Mouse (Mus musculus): Measurements from ENCODE around the gene Pcbp4. TPM values are rescaled to one million over a fixed set of nuclear protein-coding genes. Genes with fewer than 3 reads are reported as not detected.

Gene Pcbp4
- polyA plus RNA-seq, 1 experiment from 2014 or later = 226 TPM

DNA sequence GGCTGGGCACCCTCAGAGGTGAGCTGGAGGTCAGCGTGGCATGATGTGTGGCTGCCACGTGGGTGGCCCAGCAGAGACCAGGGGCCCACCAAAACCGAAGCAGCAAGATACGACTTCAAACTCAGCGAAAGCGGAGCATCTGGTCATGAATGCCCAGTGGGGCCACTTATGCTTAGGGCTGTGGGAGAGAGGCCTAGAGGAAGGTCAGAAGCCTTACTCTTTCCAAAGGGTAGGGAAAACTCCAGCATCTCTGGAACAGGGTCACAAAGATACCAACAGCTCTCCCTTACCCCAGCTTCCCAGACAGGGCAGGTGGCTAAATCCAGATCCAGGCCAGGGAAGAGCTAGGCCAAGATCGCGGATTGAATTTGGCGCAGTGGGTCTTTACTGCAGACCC is 4.1 kb downstream of the Pcbp4 start:
- Histone ChIP-seq H3K36me3 (ENCODE audit: control insufficient read depth, insufficient read depth, low read length) (peaks cover 26% of the 10 kb centered on the region), H3K4me1 (ENCODE audit: control insufficient read depth, insufficient read depth, low read length) (peaks cover 38% of the 10 kb centered on the region), H3K27me3 (replicated peaks; ENCODE audit: control insufficient read depth, insufficient read depth, low read length) (no peaks in the 10 kb centered on the region), H3K4me2 (ENCODE audit: low read length) (peak overlapping the region; percentile 99), H3K9me3 (replicated peaks; ENCODE audit: control insufficient read depth, low read length) (no peaks in the 10 kb centered on the region), H3K9ac (ENCODE audit: low read length) (peak overlapping the region; percentile 79), H3K4me3 (ENCODE audit: low read depth, low read length) (peak overlapping the region; percentile 70), H3K27ac (ENCODE audit: low read depth, low read length) (peak overlapping the region; percentile 53; the same call in 1 of the 2 replicates)
- ATAC-seq (no peak), DNase-seq (ENCODE audit: low spot score) (no peak)
- WGBS = 45% methylated on average over 9 of the region's 9 CpGs

DNA sequence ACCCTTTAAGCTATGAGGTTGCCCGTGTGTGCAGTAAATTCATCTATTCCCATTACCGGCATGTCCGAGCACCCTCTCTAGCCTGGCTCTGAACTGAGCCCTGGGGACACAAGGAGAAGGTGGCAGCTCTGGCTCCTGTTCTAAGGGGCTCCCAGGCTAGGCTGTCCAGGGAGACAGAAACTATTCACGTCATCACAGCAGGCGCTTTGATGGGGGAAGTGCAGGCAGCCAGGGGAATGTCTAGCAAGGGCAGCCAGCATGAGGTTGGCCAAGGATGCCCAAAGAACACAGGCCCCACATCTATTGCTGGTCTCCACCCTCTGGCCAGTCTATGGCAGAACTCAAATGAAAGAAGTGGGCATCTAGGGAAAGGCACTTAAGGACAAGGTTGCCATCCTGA is 4.8 kb downstream of the Pcbp4 start:
- Histone ChIP-seq H3K36me3 (ENCODE audit: control insufficient read depth, insufficient read depth, low read length) (peaks cover 32% of the 10 kb centered on the region), H3K27me3 (replicated peaks; ENCODE audit: control insufficient read depth, insufficient read depth, low read length) (no peaks in the 10 kb centered on the region), H3K4me2 (ENCODE audit: low read length) (peak overlapping the region; percentile 99), H3K27ac (ENCODE audit: low read depth, low read length) (no peak overlapping the region), H3K4me3 (ENCODE audit: low read depth, low read length) (no peak overlapping the region), H3K9ac (ENCODE audit: low read length) (peak overlapping the region; percentile 79; the same call in 1 of the 2 replicates), H3K4me1 (ENCODE audit: control insufficient read depth, insufficient read depth, low read length) (peaks cover 34% of the 10 kb centered on the region), H3K9me3 (replicated peaks; ENCODE audit: control insufficient read depth, low read length) (no peaks in the 10 kb centered on the region)
- no peak for ATAC-seq
- WGBS = 54% methylated on average over 5 of the region's 5 CpGs
- DNase-seq (ENCODE audit: low spot score) = no peak

DNA sequence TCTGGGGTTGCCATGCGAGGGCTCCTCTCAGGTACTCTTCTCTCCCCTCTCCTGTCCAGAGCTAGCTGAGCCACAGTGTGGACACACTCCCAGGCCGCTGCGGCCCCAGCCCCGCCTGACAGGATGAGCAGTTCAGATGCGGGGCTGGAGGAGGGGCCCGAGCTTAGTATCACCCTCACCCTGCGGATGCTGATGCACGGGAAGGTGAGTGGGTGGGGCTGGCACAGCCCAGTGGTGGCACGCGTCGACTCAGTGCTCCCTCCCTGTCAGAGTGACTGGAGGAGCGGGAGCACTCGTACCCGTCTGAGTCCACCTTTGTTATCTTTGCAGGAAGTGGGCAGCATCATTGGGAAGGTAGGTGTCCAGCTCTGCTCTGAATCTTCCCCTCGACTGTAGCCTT is 6.9 kb downstream of the Pcbp4 start:
- no peaks in the 10 kb centered on the region for H3K9me3 ChIP-seq (replicated peaks; ENCODE audit: control insufficient read depth, low read length)
- H3K27me3 ChIP-seq (replicated peaks; ENCODE audit: control insufficient read depth, insufficient read depth, low read length) = no peaks in the 10 kb centered on the region
- ATAC-seq (no peak), DNase-seq (ENCODE audit: low spot score) (no peak)
- peaks cover 48% of the 10 kb centered on the region for H3K36me3 ChIP-seq (ENCODE audit: control insufficient read depth, insufficient read depth, low read length)
- H3K4me1 ChIP-seq (ENCODE audit: control insufficient read depth, insufficient read depth, low read length) = peaks cover 37% of the 10 kb centered on the region
- H3K27ac ChIP-seq (ENCODE audit: low read depth, low read length) = no peak overlapping the region
- H3K9ac ChIP-seq (ENCODE audit: low read length) = peak overlapping the region; percentile 2; the same call in 1 of the 2 replicates
- H3K4me2 ChIP-seq (ENCODE audit: low read length) = no peak overlapping the region
- H3K4me3 ChIP-seq (ENCODE audit: low read depth, low read length) = no peak overlapping the region
- WGBS = 82% methylated on average over 15 of the region's 15 CpGs

DNA sequence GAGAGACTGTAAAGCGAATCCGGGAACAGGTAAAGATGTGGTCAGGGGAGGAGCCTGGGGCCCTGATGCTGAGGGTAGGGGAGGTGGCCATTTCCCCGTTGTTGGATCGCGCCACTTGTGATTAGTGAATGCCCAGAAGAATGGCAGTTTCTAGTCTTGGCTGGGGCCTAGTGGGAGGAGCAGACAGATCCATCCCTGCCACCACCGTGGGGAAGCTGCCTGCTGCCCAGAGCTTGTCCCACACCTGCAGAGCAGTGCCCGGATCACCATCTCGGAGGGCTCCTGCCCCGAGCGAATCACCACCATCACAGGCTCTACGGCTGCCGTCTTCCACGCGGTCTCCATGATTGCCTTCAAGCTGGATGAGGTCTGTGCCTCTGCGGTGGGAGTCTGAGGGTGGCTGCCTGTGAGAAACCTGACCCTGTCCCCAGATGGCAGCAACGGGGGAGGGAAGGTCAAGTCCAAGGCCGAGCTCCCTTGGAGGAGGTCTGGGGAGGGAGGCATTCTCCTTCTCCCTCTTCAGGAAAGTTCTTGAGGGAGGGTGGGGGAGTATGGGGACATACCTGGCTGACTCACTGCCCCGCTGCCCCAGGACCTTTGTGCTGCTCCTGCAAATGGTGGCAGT is 7.4 kb downstream of the Pcbp4 start:
- Histone ChIP-seq H3K27ac (ENCODE audit: low read depth, low read length) (no peak overlapping the region), H3K4me1 (ENCODE audit: control insufficient read depth, insufficient read depth, low read length) (peaks cover 37% of the 10 kb centered on the region), H3K4me3 (ENCODE audit: low read depth, low read length) (no peak overlapping the region), H3K9ac (ENCODE audit: low read length) (no peak overlapping the region; the same call in 1 of the 2 replicates), H3K36me3 (ENCODE audit: control insufficient read depth, insufficient read depth, low read length) (peaks cover 48% of the 10 kb centered on the region), H3K9me3 (replicated peaks; ENCODE audit: control insufficient read depth, low read length) (no peaks in the 10 kb centered on the region), H3K27me3 (replicated peaks; ENCODE audit: control insufficient read depth, insufficient read depth, low read length) (no peaks in the 10 kb centered on the region), H3K4me2 (ENCODE audit: low read length) (no peak overlapping the region)
- DNase-seq (ENCODE audit: low spot score) (no peak), ATAC-seq (no peak)
- WGBS = 82% methylated on average over 18 of the region's 18 CpGs

DNA sequence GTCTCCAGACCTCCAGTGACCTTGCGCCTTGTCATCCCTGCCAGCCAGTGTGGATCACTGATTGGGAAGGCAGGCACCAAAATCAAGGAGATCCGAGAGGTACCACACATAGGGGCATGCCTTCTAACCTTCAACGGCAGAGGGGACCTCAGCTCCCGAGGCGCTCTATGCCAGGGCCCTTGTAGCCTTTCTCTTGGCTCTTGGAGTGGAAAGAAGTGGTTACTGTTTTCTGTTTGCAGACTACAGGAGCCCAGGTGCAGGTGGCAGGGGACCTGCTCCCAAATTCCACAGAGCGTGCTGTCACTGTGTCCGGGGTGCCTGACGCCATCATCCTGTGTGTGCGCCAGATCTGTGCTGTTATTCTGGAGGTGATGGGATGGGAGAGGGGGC is 7.9 kb downstream of the Pcbp4 start:
- H3K27me3 ChIP-seq (replicated peaks; ENCODE audit: control insufficient read depth, insufficient read depth, low read length) = no peaks in the 10 kb centered on the region
- no peak overlapping the region for H3K9ac ChIP-seq (ENCODE audit: low read length)
- 91% methylated on average over 9 of the region's 9 CpGs for WGBS
- peaks cover 36% of the 10 kb centered on the region for H3K4me1 ChIP-seq (ENCODE audit: control insufficient read depth, insufficient read depth, low read length)
- H3K27ac ChIP-seq (ENCODE audit: low read depth, low read length) = no peak overlapping the region
- peaks cover 48% of the 10 kb centered on the region for H3K36me3 ChIP-seq (ENCODE audit: control insufficient read depth, insufficient read depth, low read length)
- H3K4me3 ChIP-seq (ENCODE audit: low read depth, low read length) = no peak overlapping the region
- DNase-seq (ENCODE audit: low spot score) (no peak), ATAC-seq (no peak)
- no peak overlapping the region for H3K4me2 ChIP-seq (ENCODE audit: low read length)
- no peaks in the 10 kb centered on the region for H3K9me3 ChIP-seq (replicated peaks; ENCODE audit: control insufficient read depth, low read length)

DNA sequence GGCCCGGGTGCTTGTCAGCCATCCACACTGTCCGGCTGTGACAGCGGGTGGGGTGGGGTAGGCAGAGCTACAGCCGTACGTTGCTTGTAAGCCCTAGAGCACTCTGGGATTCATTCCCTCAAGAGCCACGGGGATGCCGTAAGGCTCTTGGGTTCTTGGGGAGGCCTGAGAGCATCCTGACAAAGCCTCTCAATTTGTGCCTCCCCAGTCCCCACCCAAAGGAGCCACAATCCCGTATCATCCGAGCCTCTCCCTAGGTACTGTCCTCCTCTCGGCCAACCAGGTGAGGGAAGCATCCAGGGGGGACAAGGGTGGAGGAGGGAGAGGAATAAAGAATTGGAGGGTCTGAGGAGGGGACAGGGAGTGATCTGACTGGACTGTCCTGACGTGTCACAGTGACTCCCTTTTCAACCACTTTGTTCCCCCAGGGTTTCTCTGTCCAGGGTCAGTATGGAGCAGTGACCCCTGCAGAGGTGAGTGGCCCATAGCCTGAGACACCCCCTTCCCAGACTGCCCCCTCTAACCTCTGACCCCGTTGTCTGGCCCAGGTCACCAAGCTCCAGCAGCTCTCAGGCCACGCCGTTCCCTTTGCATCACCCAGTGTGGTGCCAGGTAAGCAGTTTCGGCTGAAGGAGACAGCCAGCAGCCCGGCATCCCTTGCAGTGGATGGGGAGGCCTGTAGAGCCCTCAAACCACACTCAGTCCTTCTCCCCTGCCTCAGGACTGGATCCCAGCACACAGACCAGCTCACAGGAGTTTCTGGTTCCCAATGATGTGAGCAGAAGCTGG is 8.7 kb downstream of the Pcbp4 start:
- ATAC-seq (no peak), DNase-seq (ENCODE audit: low spot score) (no peak)
- Histone ChIP-seq H3K9ac (ENCODE audit: low read length) (no peak overlapping the region), H3K4me1 (ENCODE audit: control insufficient read depth, insufficient read depth, low read length) (peaks cover 28% of the 10 kb centered on the region), H3K27me3 (replicated peaks; ENCODE audit: control insufficient read depth, insufficient read depth, low read length) (no peaks in the 10 kb centered on the region), H3K4me3 (ENCODE audit: low read depth, low read length) (no peak overlapping the region), H3K4me2 (ENCODE audit: low read length) (no peak overlapping the region), H3K36me3 (ENCODE audit: control insufficient read depth, insufficient read depth, low read length) (peaks cover 48% of the 10 kb centered on the region), H3K9me3 (replicated peaks; ENCODE audit: control insufficient read depth, low read length) (no peaks in the 10 kb centered on the region), H3K27ac (ENCODE audit: low read depth, low read length) (no peak overlapping the region)
- WGBS = 86% methylated on average over 16 of the region's 16 CpGs

DNA sequence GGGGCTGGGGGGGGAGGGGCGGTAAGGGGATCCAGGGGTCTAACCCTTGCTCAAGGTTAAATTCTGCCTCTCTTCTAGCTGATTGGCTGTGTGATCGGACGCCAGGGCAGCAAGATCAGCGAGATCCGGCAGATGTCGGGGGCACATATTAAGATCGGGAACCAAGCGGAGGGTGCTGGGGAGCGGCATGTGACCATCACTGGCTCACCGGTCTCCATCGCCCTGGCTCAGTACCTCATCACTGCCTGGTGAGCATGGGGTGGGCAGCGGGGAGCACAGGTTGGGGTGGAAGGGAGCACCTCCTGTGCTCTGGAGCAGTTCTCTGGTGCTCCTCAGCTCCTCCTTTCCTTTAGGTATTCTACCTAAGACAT is 9.3 kb downstream of the Pcbp4 start:
- Histone ChIP-seq H3K4me2 (ENCODE audit: low read length) (no peak overlapping the region), H3K9ac (ENCODE audit: low read length) (no peak overlapping the region), H3K27ac (ENCODE audit: low read depth, low read length) (no peak overlapping the region), H3K36me3 (ENCODE audit: control insufficient read depth, insufficient read depth, low read length) (peaks cover 48% of the 10 kb centered on the region), H3K9me3 (replicated peaks; ENCODE audit: control insufficient read depth, low read length) (no peaks in the 10 kb centered on the region), H3K4me3 (ENCODE audit: low read depth, low read length) (no peak overlapping the region), H3K27me3 (replicated peaks; ENCODE audit: control insufficient read depth, insufficient read depth, low read length) (no peaks in the 10 kb centered on the region), H3K4me1 (ENCODE audit: control insufficient read depth, insufficient read depth, low read length) (peaks cover 22% of the 10 kb centered on the region)
- DNase-seq (ENCODE audit: low spot score) = no peak
- WGBS = 92% methylated on average over 12 of the region's 12 CpGs
- no peak for ATAC-seq

DNA sequence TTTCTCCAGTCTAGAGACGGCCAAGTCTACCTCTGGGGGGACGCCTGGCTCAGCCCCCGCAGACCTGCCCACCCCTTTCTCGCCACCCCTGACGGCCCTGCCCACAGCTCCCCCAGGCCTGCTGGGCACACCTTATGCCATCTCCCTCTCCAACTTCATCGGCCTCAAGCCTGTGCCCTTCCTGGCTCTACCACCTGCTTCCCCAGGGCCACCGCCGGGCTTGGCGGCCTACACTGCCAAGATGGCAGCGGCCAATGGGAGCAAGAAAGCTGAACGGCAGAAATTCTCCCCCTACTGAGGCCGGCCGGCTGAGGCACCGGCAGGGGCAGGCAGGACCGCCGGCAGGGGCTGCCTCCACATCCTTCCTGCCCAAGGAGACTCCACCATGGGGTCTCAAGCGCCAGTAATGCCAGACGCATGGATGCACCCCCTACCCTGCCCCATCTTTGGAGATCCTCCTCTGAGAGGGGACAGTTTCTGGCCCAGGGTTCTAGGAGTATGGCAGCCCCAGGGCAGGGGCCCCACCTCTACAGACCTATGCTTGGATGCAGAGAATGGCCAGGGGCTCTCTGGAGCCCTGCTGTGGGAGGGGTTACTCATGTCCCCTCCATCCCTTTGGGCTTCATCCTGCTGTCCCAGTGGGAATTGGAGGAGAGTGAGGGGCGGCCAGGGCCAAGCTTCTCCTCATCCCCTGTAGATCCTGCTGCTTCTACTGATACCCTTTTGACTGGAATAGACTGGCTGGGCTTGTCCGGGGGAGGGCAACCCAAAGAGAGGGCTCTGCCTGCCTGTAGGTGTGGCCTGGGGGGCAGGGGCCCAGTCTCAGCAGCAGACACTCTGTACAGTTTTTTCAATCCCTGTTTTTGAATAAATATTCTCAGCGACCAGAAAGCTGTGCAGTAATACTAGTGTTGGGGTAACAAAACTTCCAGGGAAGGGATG is 10.3 kb downstream of the Pcbp4 start:
- no peak for ATAC-seq
- H3K9ac ChIP-seq (ENCODE audit: low read length) = no peak overlapping the region
- no peak overlapping the region for H3K27ac ChIP-seq (ENCODE audit: low read depth, low read length)
- H3K4me1 ChIP-seq (ENCODE audit: control insufficient read depth, insufficient read depth, low read length) = peaks cover 14% of the 10 kb centered on the region
- no peak overlapping the region for H3K4me3 ChIP-seq (ENCODE audit: low read depth, low read length)
- 78% methylated on average over 21 of the region's 21 CpGs for WGBS
- H3K4me2 ChIP-seq (ENCODE audit: low read length) = no peak overlapping the region
- H3K36me3 ChIP-seq (ENCODE audit: control insufficient read depth, insufficient read depth, low read length) = peaks cover 48% of the 10 kb centered on the region
- no peaks in the 10 kb centered on the region for H3K27me3 ChIP-seq (replicated peaks; ENCODE audit: control insufficient read depth, insufficient read depth, low read length)
- no peaks in the 10 kb centered on the region for H3K9me3 ChIP-seq (replicated peaks; ENCODE audit: control insufficient read depth, low read length)
- DNase-seq (ENCODE audit: low spot score) = no peak
